Mouse (Mus musculus) stomach, embryonic 14.5 days (tissue): ENCODE data around the gene Dtnb. TPM values are rescaled to one million over a fixed set of nuclear protein-coding genes. Genes with fewer than 3 reads are reported as not detected.

Experiments used
- ATAC-seq: fragments of 200-750 bp; cut with Nextera tagmentation; 2 replicates; pipeline ENCODE4 v1.8.0; 2017; ENCODE audit warnings: low read depth, moderate TSS enrichment; ENCODE audit not compliant: insufficient number of reproducible peaks, insufficient read depth, low FRiP score
- H3K27ac ChIP-seq: fragments of 300-500 bp; sonication (generic); 2 replicates; pipeline ENCODE4 v1.5.1; 2014; ENCODE audit warnings: mild to moderate bottlenecking, low read length, moderate library complexity, mixed read lengths
- H3K27me3 ChIP-seq: fragments of 300-500 bp; sonication (generic); 2 replicates; pipeline ENCODE4 v1.6.1; 2014; ENCODE audit warnings: low read length, control low read depth, mixed read lengths; ENCODE audit not compliant: control insufficient read depth, insufficient read depth
- H3K36me3 ChIP-seq: fragments of 300-500 bp; sonication (generic); 2 replicates; pipeline ENCODE4 v1.6.1; 2014; ENCODE audit warnings: mild to moderate bottlenecking, control low read depth, low read length, moderate library complexity, mixed read lengths; ENCODE audit not compliant: control insufficient read depth, insufficient read depth
- H3K4me1 ChIP-seq: fragments of 300-500 bp; sonication (generic); 2 replicates; pipeline ENCODE4 v1.6.1; 2014; ENCODE audit warnings: low read length, control low read depth, mixed read lengths; ENCODE audit not compliant: control insufficient read depth, insufficient read depth
- H3K4me2 ChIP-seq: fragments of 300-500 bp; sonication (generic); replicated peaks from 2 replicates; pipeline ENCODE4 v1.6.1; 2014; ENCODE audit warnings: low read depth, low read length, control low read depth
- H3K4me3 ChIP-seq: fragments of 300-500 bp; sonication (generic); 2 replicates; pipeline ENCODE4 v1.5.1; 2014; ENCODE audit warnings: low read depth, low read length, control low read depth
- H3K9ac ChIP-seq: fragments of 300-500 bp; sonication (generic); replicated peaks from 2 replicates; pipeline ENCODE4 v1.6.1; 2014; ENCODE audit warnings: low read depth, mild to moderate bottlenecking, control low read depth, low read length, moderate library complexity, mixed read lengths
- H3K9me3 ChIP-seq: fragments of 300-500 bp; sonication (generic); 2 replicates; pipeline ENCODE4 v1.6.1; 2016; ENCODE audit warnings: low read depth, low read length, control low read depth; ENCODE audit not compliant: control insufficient read depth
- WGBS: fragments of 180-500 bp; shearing (Covaris S2); extraction: QIAGEN DNeasy Blood & Tissue Kit; methylation state at CpG from one replicate; pipeline ENCODE4 v1.1.7; 2014; 5-methylcytosine and 5-hydroxymethylcytosine counted together
- polyA plus RNA-seq: library from polyadenylated mRNA; unstranded; fragments of >200 nt; fragmentation: Nextera tagmentation; extraction: Ambion mirVana; gene quantifications from 2 replicates; pipeline ENCODE4 v1.2.1, GENCODE M21; 2014

The Dtnb gene
- polyA plus RNA-seq, 1 experiment from 2014 or later = 36.1 TPM

DNA sequence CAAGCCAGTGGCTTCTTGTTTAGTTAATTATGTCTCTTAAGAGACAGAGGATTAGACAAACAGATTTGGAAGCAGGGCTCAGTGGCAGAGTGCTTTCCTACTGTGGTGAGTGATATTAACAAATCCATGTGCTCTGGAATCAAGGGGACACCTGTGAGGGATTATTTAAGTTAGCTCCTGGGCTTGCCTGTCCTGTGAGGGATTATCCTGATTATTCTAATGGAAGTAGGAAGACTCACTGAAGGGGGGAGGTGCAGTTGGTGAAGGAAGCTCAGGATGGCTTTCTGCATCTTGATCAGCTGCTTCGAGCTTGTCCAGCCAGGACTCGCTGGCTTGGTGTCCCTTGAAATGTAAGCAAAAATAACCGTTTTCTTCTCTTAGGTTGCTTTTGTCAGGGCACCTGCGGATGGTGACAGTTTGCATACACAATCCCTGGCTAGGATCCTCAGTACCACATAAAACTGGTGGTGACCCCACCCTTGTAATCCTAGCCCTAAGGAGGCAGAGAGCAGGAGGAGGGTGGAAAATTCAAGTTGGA, 26.0 kb upstream of the Dtnb start:
- Histone ChIP-seq H3K4me3 (no peak overlapping the region), H3K4me1 (no peaks in the 10 kb centered on the region), H3K27me3 (no peaks in the 10 kb centered on the region), H3K9ac (no peak overlapping the region), H3K4me2 (no peak overlapping the region), H3K27ac (no peak overlapping the region), H3K36me3 (no peaks in the 10 kb centered on the region), H3K9me3 (no peaks in the 10 kb centered on the region)
- no peak for ATAC-seq
- 33% methylated on average over 4 of the region's 4 CpGs for WGBS

DNA sequence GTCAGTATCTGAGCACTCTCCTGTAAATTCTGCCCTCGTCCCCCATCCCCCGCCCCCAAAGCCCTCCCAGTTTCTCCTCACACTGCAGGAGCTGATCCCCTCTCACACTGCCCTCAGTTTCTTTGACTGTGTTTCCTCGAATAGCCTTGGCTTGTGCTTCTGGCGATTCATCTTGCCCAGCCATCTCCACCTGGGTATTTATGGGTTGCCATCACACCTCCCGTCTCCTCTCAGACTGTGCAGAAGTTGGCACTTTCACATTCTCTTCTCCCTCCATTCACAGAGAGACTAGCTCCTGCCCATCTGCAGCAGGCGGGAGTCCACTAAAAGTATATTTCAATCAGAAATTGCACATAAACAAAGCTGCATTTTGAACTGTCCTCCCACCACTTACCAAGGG, 25.4 kb upstream of the Dtnb start:
- Histone ChIP-seq H3K4me1 (no peaks in the 10 kb centered on the region), H3K9ac (no peak overlapping the region), H3K27me3 (no peaks in the 10 kb centered on the region), H3K4me3 (no peak overlapping the region), H3K9me3 (no peaks in the 10 kb centered on the region), H3K4me2 (no peak overlapping the region), H3K27ac (no peak overlapping the region), H3K36me3 (no peaks in the 10 kb centered on the region)
- ATAC-seq = no peak
- 32% methylated on average over 6 of the region's 6 CpGs for WGBS

DNA sequence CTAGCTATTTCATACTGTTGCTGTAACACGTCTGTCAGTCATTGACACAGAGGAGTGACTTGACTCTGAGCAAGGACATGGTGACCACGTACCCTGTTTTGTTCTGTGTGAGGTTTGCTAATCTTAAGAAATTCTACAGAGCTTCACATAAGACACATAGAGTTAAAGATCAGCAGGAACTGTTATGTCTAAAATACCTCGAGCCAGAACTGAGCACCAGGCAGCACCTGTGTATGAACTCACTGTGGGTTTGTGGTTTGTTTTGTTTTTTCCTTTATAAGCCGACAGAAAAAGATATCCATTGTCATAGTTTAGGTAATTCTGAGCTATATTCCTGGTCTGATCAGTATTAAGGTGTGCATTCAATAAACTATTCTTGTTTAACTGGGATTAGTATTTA, 24.7 kb upstream of the Dtnb start:
- 62% methylated on average over 4 of the region's 4 CpGs for WGBS
- no peak overlapping the region for H3K27ac ChIP-seq
- no peaks in the 10 kb centered on the region for H3K27me3 ChIP-seq
- no peak overlapping the region for H3K4me2 ChIP-seq
- H3K4me3 ChIP-seq = no peak overlapping the region
- no peaks in the 10 kb centered on the region for H3K9me3 ChIP-seq
- H3K9ac ChIP-seq = no peak overlapping the region
- H3K36me3 ChIP-seq = no peaks in the 10 kb centered on the region
- no peaks in the 10 kb centered on the region for H3K4me1 ChIP-seq
- no peak for ATAC-seq

DNA sequence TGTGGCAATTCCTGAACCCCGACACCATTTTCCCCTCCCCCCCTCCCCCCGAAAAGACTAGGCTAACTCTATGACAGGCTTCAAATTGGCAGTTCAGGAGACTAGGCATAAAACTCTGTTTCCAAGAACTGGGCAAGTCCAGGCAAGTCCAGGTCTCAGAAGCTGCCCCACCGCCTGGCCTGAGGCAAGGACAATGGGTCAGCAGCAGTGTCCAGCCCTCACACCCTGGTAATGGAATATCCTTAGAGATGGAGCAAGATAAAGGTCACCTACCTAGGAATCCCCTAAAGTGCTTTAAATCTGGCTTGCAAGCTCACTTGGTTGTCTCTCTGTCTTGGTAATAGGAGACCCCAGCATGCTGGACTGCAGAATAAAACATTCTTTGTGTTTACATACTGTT, 24.3 kb upstream of the Dtnb start:
- Histone ChIP-seq H3K4me1 (no peaks in the 10 kb centered on the region), H3K36me3 (no peaks in the 10 kb centered on the region), H3K9me3 (no peaks in the 10 kb centered on the region), H3K9ac (no peak overlapping the region), H3K4me3 (no peak overlapping the region), H3K27me3 (no peaks in the 10 kb centered on the region), H3K27ac (no peak overlapping the region), H3K4me2 (no peak overlapping the region)
- 58% methylated on average over 3 of the region's 3 CpGs for WGBS
- ATAC-seq = no peak

DNA sequence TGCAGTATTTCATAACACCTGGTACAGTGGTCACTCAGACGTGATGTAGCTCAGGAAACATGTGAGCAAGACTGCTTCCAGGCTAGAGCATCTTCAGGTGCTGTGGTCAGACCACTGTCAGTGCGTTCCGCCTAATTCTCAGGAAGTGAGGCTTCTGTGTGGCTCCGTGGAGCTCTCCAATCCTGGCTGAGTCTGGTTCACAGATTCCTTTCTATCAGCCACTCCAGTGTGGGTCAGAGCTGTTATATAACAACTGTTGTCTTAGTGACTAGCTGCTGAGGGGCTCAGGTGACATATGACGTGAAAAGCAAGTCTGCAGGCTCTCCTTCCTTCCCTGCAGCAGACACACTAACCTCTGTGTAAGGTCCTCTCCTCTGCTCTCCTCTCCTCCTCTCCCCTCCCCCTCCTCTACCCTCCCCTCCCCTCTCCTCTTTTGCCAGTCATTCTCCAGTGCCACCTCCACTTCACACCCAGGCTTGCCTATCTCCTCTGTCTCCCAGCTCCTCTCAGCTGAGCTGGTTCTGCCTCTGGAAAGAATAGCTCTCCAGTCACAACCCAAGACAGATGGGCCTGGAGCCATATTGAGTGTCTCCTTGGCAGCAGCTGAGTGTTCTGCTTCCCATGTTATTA, 23.5 kb upstream of the Dtnb start:
- no peak for ATAC-seq
- Histone ChIP-seq H3K27ac (no peak overlapping the region), H3K27me3 (no peaks in the 10 kb centered on the region), H3K36me3 (no peaks in the 10 kb centered on the region), H3K9me3 (no peaks in the 10 kb centered on the region), H3K4me2 (no peak overlapping the region), H3K9ac (no peak overlapping the region), H3K4me1 (no peaks in the 10 kb centered on the region), H3K4me3 (no peak overlapping the region)
- WGBS = 49% methylated on average over 5 of the region's 5 CpGs

DNA sequence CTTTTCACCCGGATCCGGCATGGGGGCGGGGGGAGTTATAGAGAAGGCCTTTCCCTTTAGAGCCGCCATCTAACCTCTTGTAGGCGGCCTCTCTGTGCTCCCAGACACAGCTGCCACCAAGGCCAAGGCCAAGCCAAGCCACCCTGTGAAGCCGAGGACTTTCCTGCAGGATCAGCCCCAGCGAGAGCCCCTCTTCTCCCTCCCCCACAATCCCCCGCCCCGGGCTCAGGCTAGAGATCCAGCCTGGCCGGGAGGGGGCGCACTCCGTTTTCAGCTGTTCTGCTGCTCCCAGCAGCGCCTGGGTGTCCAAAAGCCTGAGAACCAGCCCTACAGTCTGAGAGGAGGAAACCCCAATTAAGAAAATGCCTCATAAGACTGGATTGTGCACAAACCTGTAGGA, 21.9 kb upstream of the Dtnb start:
- H3K4me1 ChIP-seq = no peaks in the 10 kb centered on the region
- H3K4me3 ChIP-seq = no peak overlapping the region
- H3K27ac ChIP-seq = no peak overlapping the region
- H3K36me3 ChIP-seq = no peaks in the 10 kb centered on the region
- H3K27me3 ChIP-seq = no peaks in the 10 kb centered on the region
- no peaks in the 10 kb centered on the region for H3K9me3 ChIP-seq
- ATAC-seq = 0 out of 2 replicates have a peak, but pooled peaks have one; percentile 33
- 16% methylated on average over 13 of the region's 13 CpGs for WGBS
- no peak overlapping the region for H3K4me2 ChIP-seq
- H3K9ac ChIP-seq = no peak overlapping the region

DNA sequence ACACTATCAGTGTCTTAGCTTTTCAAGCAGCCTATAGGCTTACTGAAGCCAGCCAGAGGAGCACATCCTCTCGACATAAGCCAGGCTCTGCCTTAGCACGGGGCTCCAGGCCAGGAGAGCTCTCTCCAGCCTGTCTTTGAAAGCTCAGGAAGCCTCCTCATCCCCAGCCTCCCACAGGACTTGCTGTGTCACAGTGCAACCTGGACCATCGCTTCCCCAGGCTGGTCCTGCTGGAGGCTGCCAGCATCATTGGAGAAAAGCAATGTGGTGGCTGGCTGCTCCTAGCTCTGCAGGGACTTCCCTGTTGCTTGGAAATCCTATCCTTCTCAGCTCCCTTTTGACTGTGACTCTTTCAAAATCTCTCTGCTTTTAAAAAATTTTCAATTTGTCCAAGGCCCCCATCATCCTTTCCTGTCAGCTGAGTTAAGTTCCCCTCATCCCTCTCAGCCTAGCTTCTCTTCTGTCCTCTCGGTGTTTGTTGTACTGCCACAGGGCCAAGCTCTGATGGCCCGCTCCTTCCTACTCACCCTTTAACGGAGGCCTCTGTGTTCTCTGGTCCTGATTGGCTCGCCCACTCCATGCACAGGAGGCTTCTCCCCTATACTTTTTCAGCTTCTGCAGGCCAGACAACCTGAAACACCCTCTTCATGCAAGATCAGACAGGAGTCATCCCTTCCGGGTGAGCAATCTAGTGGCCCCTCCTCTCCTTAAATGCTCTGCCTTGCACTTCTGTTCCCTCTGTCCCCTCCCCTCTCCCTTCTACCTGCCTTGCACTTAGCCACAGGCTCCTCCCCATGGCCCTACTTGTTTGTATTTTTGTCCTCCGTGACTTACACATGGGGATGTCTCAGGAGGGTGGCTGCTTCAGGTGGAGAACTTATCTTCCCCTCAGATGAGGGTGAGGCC, 14.5 kb upstream of the Dtnb start:
- ATAC-seq = no peak
- no peak overlapping the region for H3K27ac ChIP-seq
- H3K4me3 ChIP-seq = no peak overlapping the region
- no peaks in the 10 kb centered on the region for H3K36me3 ChIP-seq
- no peak overlapping the region for H3K9ac ChIP-seq
- no peaks in the 10 kb centered on the region for H3K9me3 ChIP-seq
- H3K4me1 ChIP-seq = no peaks in the 10 kb centered on the region
- H3K4me2 ChIP-seq = no peak overlapping the region
- 52% methylated on average over 9 of the region's 9 CpGs for WGBS
- no peaks in the 10 kb centered on the region for H3K27me3 ChIP-seq

DNA sequence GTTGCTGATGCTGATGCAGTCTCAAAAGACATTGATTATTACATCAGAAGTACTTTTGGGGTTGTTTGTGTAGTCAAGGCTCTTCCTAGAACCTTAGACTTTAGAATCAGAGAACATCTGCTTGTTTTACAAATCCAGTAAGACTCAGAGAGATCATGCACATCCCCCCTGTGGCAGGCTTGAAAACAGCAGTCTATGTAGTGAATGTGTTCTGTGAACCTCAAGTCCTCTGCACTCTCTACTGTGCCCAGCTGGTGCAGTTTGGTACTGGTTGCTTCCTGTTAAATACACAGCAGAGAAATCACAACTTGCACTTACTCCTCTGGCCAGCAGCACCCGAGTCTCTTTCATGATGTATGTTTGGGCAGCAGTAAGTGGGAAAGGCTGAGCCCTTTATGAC, 11.6 kb upstream of the Dtnb start:
- Histone ChIP-seq H3K27me3 (no peaks in the 10 kb centered on the region), H3K4me1 (no peaks in the 10 kb centered on the region), H3K9me3 (no peaks in the 10 kb centered on the region), H3K4me2 (no peak overlapping the region), H3K4me3 (no peak overlapping the region), H3K9ac (no peak overlapping the region), H3K27ac (no peak overlapping the region), H3K36me3 (no peaks in the 10 kb centered on the region)
- no peak for ATAC-seq
- WGBS = 24% methylated on average over 1 of the region's 1 CpGs
